Mouse (Mus musculus) embryonic fibroblast, embryonic 13.5 days (primary cell): ENCODE results near the gene Gm49394.

Source experiments
- CTCF ChIP-seq: IDR thresholded peaks from 2 replicates; pipeline ENCODE4 v1.5.1; 2011; ENCODE audit warnings: mild to moderate bottlenecking, control low read depth, low read length, moderate library complexity, borderline replicate concordance; ENCODE audit not compliant: insufficient read depth
- POLR2A ChIP-seq: IDR thresholded peaks from 2 replicates; pipeline ENCODE4 v1.6.1; 2011; ENCODE audit warnings: low read depth, mild to moderate bottlenecking, control low read depth, low read length, moderate library complexity

- TF ChIP-seq CTCF (no peak), POLR2A (no peak)
Observed at GRCm38 (mm10) chr7:142659767-142660650, 9.7 kb downstream of the Gm49394 start.
